9 mouse cellular contexts compared by ENCODE assay signal in genomic region chr1:134709411-134710306, GRCm38 (mm10).
A peak's percentile ranks its signal among the peaks of the same experiment; 100 is the strongest.
DNase-seq lines count a peak whose midpoint lies in the region; ATAC-seq and TF ChIP-seq lines count a peak whose summit lies in the region.
"Had no signal": no experiment of that assay in that cellular context is flagged by ENCODE, and none has a peak within 500 bp of the region (broad histone marks: within the 10 kb centered on the region; RNA-seq: fewer than 3 reads in every experiment).

No protein-coding gene starts in this region.

- no peak for DNase-seq in kidney, postnatal 10 days
- DNase-seq in cerebellum, adult 18-20 months = peak; percentile 67 to 77
- peak; percentile 47 for DNase-seq in forebrain, postnatal 0 days
- DNase-seq in gastrocnemius, adult 18-20 months (ENCODE audit: low spot score) = no peak
- no peak for DNase-seq in kidney, adult 8-10 months
- DNase-seq in adrenal gland, postnatal 36 days = no peak

- peak overlapping the region; percentile 74 for H3K9ac ChIP-seq in kidney, embryonic 14.5 days (ENCODE audit: low read depth, low read length)
- peak overlapping the region; percentile 53 for H3K9ac ChIP-seq in forebrain, postnatal 0 days
- peak overlapping the region; percentile 78 for H3K9ac ChIP-seq in midbrain, embryonic 13.5 days (replicated peaks)

- no peaks in the 10 kb centered on the region for H3K9me3 ChIP-seq in kidney, embryonic 14.5 days (ENCODE audit: control insufficient read depth, low read length)
- H3K9me3 ChIP-seq in forebrain, postnatal 0 days (ENCODE audit: low read length) = no peaks in the 10 kb centered on the region
- no peaks in the 10 kb centered on the region for H3K9me3 ChIP-seq in midbrain, embryonic 13.5 days

- peaks cover 9% of the 10 kb centered on the region; the same call in 1 of the 2 replicates for H3K27me3 ChIP-seq in kidney, embryonic 14.5 days (ENCODE audit: control insufficient read depth, insufficient read depth, low read length)
- no peaks in the 10 kb centered on the region for H3K27me3 ChIP-seq in forebrain, postnatal 0 days (ENCODE audit: insufficient read depth, low read length)
- H3K27me3 ChIP-seq in midbrain, embryonic 13.5 days = peaks cover 40% of the 10 kb centered on the region

- H3K4me1 ChIP-seq in kidney, embryonic 14.5 days (ENCODE audit: control insufficient read depth, insufficient read depth, low read length) = peaks cover 13% of the 10 kb centered on the region; the same call in 1 of the 2 replicates
- H3K4me1 ChIP-seq in forebrain, postnatal 0 days (ENCODE audit: insufficient read depth) = no peaks in the 10 kb centered on the region
- H3K4me1 ChIP-seq in midbrain, embryonic 13.5 days (replicated peaks) = peaks cover 52% of the 10 kb centered on the region

- peak overlapping the region; percentile 53 for H3K4me3 ChIP-seq in kidney, embryonic 14.5 days (ENCODE audit: low read length)
- peak overlapping the region; percentile 55 for H3K4me3 ChIP-seq in forebrain, postnatal 0 days (ENCODE audit: low read depth, low read length)
- peak overlapping the region; percentile 65 for H3K4me3 ChIP-seq in midbrain, embryonic 13.5 days (replicated peaks)

- peak overlapping the region; percentile 73 for H3K27ac ChIP-seq in kidney, embryonic 14.5 days (ENCODE audit: low read depth, low read length)
- no peak overlapping the region for H3K27ac ChIP-seq in forebrain, postnatal 0 days (ENCODE audit: low read depth, low read length)
- peak overlapping the region; percentile 30; the same call in 1 of the 2 replicates for H3K27ac ChIP-seq in midbrain, embryonic 13.5 days
- H3K27ac ChIP-seq: macrophage had no signal

- H3K36me3 ChIP-seq in kidney, embryonic 14.5 days (ENCODE audit: control insufficient read depth, insufficient read depth, low read length) = no peaks in the 10 kb centered on the region
- H3K36me3 ChIP-seq in forebrain, postnatal 0 days (ENCODE audit: insufficient read depth) = no peaks in the 10 kb centered on the region
- H3K36me3 ChIP-seq in midbrain, embryonic 13.5 days = no peaks in the 10 kb centered on the region

- 9% methylated on average over 26 of the region's 26 CpGs for WGBS in kidney, embryonic 14.5 days
- WGBS in forebrain, postnatal 0 days = 13% methylated on average over 26 of the region's 26 CpGs
- 4% methylated on average over 26 of the region's 26 CpGs for WGBS in midbrain, embryonic 13.5 days

- peak; percentile 45 for TF ChIP-seq CTCF in forebrain, postnatal 0 days (IDR thresholded peaks at IDR 0.05; ENCODE audit: low read depth)

- peak overlapping the region; percentile 87 for H3K4me2 ChIP-seq in kidney, embryonic 14.5 days (replicated peaks; ENCODE audit: low read depth, low read length)
- H3K4me2 ChIP-seq in forebrain, postnatal 0 days (ENCODE audit: low read depth) = peak overlapping the region; percentile 99
- H3K4me2 ChIP-seq in midbrain, embryonic 13.5 days (replicated peaks) = peak overlapping the region; percentile 97

- peak; percentile 36 for ATAC-seq in kidney, embryonic 14.5 days (ENCODE audit: low FRiP score, low TSS enrichment)
- peak; percentile 16; the same call in 1 of the 2 replicates for ATAC-seq in forebrain, postnatal 0 days
- ATAC-seq in midbrain, embryonic 13.5 days = peak; percentile 28; the same call in 1 of the 2 replicates

Comparison
In these comparisons a context has a peak if more than half of its experiments do, and no peak if none do; other contexts are left out.
1. DNase-seq: peak in cerebellum, adult 18-20 months (2 of 2) and forebrain, postnatal 0 days (single experiment); none in kidney, postnatal 10 days (single experiment), gastrocnemius, adult 18-20 months (single experiment), kidney, adult 8-10 months (0 of 2) and adrenal gland, postnatal 36 days (0 of 2).
2. Peak in every context shown above with its lines, with median percentiles within 50 percentile points of each other: ATAC-seq, H3K4me2 ChIP-seq, H3K4me3 ChIP-seq and H3K9ac ChIP-seq.